Mouse (Mus musculus) bone marrow, adult 2 months (tissue): Measurements from ENCODE around the gene Entpd4b. TPM values are rescaled to one million over a fixed set of nuclear protein-coding genes. Genes with fewer than 3 reads are reported as not detected.
"Not testable (repeated sequence)": the region's sequence is repeated elsewhere in the genome, so short reads cannot be mapped to it uniquely, and the experiment has no call there.

Experiments
- H3K27ac ChIP-seq: fragments of 200-500 bp; 2 replicates; pipeline ENCODE4 v1.5.1; 2012; ENCODE audit warnings: low read depth, mild to moderate bottlenecking, control low read depth, inconsistent platforms, low read length; ENCODE audit not compliant: control insufficient read depth, poor library complexity, insufficient read depth
- H3K4me1 ChIP-seq: fragments of 200-500 bp; 2 replicates; pipeline ENCODE4 v1.6.1; 2011; ENCODE audit warnings: low read length; ENCODE audit not compliant: control insufficient read depth, insufficient read depth
- H3K4me3 ChIP-seq: fragments of 200-500 bp; replicated peaks from 2 replicates; pipeline ENCODE3; 2011; ENCODE audit warnings: mild to moderate bottlenecking, low read depth, low read length, control low read depth; ENCODE audit not compliant: control insufficient read depth
- WGBS: fragments of 180-500 bp; shearing (Covaris S2); methylation state at CpG from one replicate; pipeline ENCODE4 v1.1.7; 2018; 5-methylcytosine and 5-hydroxymethylcytosine counted together
- polyA plus RNA-seq: library from polyadenylated mRNA; stranded (reverse); fragments of >200 nt; gene quantifications from 2 replicates; pipeline ENCODE4 v1.2.4, GENCODE M21; 2011; ENCODE audit warnings: low replicate concordance; ENCODE audit not compliant: missing spikeins, insufficient read depth, insufficient read length

Entpd4b gene
- 3.0 and 5.2 TPM in 2 replicates for polyA plus RNA-seq

DNA sequence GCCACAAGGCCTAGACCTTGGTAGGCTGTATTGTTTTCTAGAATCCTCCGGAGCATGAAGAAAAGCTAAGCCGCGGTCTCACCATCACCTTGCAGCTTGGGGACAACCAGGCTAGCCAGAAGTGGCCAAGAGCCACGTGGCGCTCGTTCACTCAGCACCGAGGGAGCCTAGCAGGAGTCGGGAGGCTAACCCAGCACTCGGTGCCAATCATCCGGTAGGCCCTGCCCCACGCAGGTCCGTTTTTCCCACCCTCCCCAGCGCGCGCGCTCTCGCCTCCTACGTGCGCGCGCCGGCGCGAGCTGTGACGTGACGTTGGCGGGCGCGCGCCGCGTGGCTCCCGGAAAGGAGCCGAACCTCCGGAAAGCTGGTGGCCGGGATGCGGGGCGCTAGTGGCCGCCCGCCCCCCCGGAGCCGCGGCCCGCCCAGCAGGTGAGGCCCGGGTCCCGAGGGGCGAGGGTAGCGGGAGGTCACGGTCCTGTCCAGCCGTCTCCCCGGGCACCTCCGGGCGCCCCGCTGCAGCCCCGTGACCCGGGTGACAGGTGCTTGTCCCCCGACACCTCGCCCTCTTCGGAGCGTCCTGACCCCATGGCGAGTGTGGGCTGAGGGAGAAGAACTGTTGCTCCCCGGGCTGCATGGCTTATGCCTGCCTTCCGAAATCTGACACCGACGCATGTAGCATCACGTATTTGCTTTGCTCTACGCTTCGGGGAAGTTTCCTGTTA lies at the start of gene Entpd4b:
TSS of gene Entpd4b (plus strand) at position 315 of the 722 bp plus-strand sequence.
- no CpG with 5 or more reads among the region's 68 CpGs for WGBS
- H3K27ac ChIP-seq, H3K4me3 ChIP-seq, H3K4me1 ChIP-seq: not testable (repeated sequence)

DNA sequence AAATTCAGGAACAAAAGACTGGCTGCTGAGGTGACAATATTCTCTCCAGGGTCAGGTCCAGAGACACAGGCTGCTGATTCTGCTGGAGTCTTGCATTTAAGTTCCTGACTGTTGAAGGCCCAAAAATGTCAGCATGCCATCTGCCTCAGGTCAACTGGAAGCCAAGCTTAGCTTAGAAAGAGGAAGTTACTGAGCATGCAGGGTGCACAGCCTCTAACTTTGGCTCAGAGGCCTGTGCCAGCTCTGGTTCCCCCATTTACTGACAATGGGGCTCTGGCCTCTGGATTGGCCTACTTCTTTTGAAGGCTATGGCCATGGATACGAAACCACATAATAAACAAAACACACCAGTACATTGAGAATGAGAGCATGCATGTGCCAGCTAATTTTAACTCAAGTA lies 48.2 kb upstream of the Entpd4b start:
- WGBS: no CpG with 5 or more reads among the region's 1 CpGs
- H3K4me3 ChIP-seq, H3K4me1 ChIP-seq, H3K27ac ChIP-seq: not testable (repeated sequence)

DNA sequence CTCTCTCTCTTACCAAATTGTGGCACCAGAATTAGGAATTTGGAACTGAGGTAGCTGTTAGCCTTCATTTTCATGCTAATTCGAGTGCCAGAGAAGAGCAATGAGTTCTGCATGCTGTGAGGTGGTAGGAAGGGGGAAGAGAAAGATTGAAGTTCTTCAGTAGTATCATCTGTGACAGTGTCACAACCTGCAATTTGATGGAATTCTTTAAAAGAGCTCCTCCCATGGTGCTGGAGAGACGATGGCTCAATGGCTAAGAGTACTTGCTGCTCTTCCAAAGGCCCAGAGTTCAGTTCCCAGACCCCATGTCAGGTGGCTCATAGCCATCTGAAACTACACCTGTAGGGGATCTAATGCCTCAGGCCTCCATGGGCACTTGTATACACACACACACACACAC lies 42.8 kb upstream of the Entpd4b start, which contains the start of gene Gm27179:
TSS of gene Gm27179 (minus strand) at position 101 of the 400 bp plus-strand sequence.
- H3K4me1 ChIP-seq, H3K27ac ChIP-seq, H3K4me3 ChIP-seq: not testable (repeated sequence)
- no CpG with 5 or more reads among the region's 2 CpGs for WGBS

DNA sequence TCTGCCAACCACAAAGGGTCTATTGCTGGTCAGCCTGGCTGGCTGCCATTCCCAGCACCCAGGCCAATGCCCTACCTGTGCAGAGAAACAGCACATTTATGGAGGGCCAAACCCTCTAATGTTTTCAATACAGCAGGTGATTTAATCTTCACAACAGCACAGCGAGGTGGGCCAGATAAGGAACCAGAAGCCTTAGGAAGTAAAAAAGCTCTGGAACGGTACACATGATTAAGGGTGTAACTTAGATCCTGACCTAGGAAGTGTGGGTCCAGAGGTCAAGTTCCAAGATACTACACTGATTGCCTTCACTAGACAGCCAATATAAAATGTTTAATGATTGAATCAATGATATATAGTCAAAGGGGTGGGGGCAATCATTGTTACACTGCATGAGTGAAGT lies 34.4 kb upstream of the Entpd4b start:
- H3K4me3 ChIP-seq, H3K27ac ChIP-seq, H3K4me1 ChIP-seq: not testable (repeated sequence)
- WGBS: no CpG with 5 or more reads among the region's 2 CpGs

DNA sequence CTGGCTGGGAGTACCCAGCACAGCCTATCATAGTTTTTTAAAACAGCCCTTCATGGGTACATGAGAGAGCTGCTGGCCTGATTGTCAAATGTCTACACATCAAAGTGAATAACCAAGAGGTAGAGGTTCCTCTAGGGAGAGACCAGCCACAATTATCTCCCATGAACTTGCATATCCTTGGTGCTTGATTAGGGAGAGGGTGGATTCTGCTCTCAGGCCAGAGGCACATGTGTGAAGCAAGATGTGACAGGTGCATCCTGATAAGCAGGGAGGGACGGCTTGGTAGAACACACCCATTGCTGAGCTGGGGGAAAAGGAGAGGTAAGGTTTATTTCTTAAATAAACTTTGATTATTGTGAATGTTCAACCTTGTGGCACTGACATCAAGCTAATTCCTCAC lies 32.2 kb upstream of the Entpd4b start:
- WGBS: no CpG with 5 or more reads among the region's 1 CpGs
- not testable (repeated sequence) for H3K27ac ChIP-seq, H3K4me3 ChIP-seq, H3K4me1 ChIP-seq

DNA sequence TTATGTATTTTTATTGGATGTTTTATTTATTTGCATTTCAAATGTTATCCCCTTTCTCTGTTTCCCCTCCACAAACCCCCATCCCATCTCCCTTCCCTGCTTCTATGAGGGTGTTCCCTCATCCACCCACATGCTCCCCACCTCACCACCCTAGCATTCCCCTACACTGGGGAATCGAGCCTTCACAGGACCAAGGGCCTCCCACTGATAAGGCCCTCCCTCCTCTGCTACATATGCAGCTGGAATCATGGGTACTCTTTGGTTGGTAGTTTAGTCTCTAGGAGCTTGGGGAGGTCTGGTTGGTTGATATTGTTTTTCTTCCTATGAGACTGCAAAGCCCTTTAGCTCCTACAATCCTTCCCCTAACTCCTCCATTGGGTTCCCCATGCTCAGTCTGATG lies 29.0 kb upstream of the Entpd4b start:
- H3K27ac ChIP-seq, H3K4me3 ChIP-seq, H3K4me1 ChIP-seq: not testable (repeated sequence)
- WGBS: no CpG with 5 or more reads among the region's 1 CpGs

DNA sequence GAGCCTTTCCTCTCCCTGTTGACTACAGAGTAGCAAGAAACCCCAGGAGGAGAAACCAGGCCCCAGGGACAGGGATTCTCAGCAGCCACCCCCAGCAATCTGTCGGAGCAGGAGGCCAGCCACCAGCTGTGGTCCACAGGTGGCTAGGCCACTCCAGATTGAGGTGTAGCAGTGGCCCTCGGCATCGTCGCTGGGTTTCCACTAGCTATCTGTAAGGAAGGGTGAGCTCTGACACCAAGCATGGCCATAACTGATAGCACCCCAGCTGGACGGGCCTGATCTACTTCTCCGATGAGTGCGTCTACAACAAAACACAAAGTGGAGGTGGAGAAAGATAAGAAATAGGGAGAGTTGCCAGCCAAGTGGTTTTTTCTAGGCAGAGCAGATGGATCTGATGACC lies 18.7 kb upstream of the Entpd4b start:
- H3K4me3 ChIP-seq, H3K27ac ChIP-seq, H3K4me1 ChIP-seq: not testable (repeated sequence)
- WGBS: no CpG with 5 or more reads among the region's 7 CpGs

DNA sequence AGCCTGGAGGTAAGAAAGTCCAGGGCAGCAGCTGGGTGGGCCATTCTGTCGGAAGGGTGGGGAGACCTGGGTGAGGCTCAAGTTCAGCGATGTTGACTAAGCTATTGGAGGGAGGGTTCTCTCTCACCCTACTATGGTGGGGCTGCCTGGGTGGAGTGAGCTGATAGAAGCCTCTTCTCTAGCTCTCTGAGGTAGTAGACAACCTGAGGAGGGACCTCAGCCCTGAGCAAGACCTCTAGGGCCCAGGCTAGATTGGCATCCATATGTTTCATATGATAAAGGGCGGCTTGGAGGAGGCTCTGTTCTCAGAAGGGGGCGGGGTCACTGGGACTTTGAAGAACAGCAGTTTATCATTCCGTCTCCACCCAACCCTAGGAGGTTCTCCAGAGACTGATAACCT lies 15.1 kb upstream of the Entpd4b start:
- WGBS: no CpG with 5 or more reads among the region's 5 CpGs
- not testable (repeated sequence) for H3K4me1 ChIP-seq, H3K4me3 ChIP-seq, H3K27ac ChIP-seq

DNA sequence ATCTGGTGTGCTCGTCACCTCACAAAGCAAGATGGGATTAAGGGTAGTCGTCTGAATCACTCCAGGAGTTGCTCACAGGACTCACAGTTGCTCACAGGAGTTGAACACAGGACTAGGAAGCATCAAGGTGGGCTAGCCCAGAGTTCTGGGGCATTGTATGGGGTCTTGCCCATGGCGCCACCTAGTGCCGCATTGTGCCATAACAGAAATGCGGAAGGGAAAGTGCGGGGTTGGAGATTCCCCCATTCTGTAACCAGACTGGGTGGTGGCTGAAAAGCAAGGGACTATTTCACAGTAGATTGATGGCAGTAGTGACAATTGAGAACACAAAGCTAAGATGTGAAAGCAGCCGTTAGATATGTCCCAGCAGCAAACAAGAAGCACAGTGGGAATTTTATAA lies 12.5 kb upstream of the Entpd4b start:
- H3K4me3 ChIP-seq, H3K27ac ChIP-seq, H3K4me1 ChIP-seq: not testable (repeated sequence)
- WGBS: no CpG with 5 or more reads among the region's 7 CpGs

DNA sequence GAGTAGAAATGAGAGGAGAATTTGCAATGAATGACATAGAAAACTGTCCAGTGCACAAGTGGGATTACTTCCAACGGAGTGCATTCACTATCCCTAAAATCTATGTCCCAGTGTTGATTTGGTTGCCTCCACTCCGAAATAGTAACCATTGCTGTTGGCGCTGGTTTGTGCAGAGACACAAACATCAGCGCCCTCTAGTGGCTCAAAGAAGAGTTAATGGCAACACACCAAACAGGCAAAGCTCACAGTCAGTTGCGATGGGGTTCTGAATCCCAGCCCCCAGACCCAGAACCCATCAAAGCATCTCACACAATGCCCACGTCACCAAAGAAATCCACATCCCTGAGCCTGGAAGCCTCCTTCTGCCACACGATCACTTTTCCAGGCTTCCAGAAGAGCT lies 11.2 kb upstream of the Entpd4b start:
- not testable (repeated sequence) for H3K4me1 ChIP-seq, H3K27ac ChIP-seq, H3K4me3 ChIP-seq
- no CpG with 5 or more reads among the region's 7 CpGs for WGBS

DNA sequence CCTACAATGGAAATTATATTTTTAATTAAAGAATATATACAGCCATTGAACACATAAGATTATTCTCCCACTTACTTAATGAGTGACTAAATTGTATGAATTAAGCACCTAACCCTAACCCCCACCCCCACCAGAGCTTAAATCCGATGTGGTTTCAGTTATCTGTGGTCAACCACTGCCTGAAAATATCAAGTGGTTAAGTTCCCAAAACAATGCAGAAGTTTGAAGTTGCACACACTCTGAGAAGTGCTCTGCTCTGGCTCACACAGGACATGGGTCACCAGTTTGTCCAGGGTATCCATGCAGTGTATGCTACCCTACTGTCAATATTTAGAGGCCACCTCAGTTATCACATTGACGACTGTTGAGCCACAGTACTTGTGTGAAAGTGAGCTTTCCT lies 10.2 kb upstream of the Entpd4b start:
- WGBS: no CpG with 5 or more reads among the region's 2 CpGs
- H3K27ac ChIP-seq, H3K4me3 ChIP-seq, H3K4me1 ChIP-seq: not testable (repeated sequence)

DNA sequence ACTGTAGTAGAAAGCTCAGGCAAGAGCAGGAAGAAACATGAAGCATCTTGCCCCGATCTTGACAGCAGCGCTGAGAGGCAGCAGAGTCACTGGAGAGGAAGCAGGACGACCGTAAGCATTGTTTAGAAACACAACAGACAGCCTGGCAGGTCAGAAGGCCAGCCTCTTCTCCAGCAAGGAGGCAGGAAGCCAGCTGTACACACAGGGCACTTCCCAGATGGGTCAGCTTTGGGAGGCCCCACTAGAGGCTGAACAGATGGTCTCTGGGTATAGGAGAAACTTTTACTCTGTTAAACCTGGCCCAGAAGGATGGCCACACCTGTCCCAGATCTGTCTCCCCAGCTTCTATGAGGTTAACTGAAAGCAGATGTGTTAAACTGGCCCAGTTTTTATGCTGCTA lies 7.9 kb upstream of the Entpd4b start:
- not testable (repeated sequence) for H3K4me1 ChIP-seq, H3K27ac ChIP-seq, H3K4me3 ChIP-seq
- no CpG with 5 or more reads among the region's 4 CpGs for WGBS

DNA sequence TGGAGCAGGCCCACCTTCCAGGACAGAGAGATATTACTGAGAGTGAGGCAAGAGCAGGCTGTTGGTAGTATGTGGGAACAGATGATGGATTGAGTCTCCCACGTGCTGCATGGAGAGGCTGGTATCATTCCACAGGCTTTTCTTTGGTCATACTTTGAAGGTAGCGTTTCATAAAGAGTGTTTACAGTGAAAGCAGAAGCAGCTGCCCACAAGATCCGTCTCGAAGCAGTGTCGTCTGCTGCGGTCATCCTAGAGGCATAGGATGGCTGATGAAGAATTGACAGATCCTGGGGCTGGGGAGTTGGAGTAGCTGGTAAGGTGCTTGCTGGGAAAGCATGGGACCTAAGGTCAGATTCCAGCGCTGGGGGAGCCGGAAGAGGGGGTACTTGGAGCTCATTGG lies 1.6 kb downstream of the Entpd4b start:
- not testable (repeated sequence) for H3K27ac ChIP-seq, H3K4me1 ChIP-seq, H3K4me3 ChIP-seq
- WGBS: no CpG with 5 or more reads among the region's 8 CpGs

DNA sequence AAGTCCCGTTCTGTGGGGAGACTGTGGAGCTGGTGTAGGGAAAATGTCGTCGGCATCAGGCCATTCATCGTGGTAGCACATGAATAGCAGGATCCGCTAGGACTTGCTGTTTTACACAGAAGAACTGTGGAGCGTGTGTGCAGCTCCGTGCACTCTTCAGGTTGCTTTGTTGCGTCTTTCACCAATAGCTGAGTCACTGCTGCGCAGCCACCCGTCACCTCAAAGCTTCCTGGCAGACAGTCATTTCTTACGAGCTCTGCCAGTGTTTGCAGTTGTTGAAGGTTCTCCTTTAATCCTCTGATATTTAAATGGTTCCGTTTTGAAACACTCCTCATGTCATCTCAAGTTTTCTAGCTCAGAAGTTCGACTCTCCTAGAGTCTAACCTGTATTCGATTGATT lies 2.3 kb downstream of the Entpd4b start:
- WGBS: no CpG with 5 or more reads among the region's 14 CpGs

More for the DNA sequence above, 2.3 kb downstream of the Entpd4b start:
- not testable (repeated sequence) for H3K27ac ChIP-seq, H3K4me3 ChIP-seq, H3K4me1 ChIP-seq
